Mouse (Mus musculus): ENCODE measurements around the gene B4galt1.
A peak's percentile ranks its signal among the peaks of the same experiment; 100 is the strongest.

The B4galt1 gene

DNA sequence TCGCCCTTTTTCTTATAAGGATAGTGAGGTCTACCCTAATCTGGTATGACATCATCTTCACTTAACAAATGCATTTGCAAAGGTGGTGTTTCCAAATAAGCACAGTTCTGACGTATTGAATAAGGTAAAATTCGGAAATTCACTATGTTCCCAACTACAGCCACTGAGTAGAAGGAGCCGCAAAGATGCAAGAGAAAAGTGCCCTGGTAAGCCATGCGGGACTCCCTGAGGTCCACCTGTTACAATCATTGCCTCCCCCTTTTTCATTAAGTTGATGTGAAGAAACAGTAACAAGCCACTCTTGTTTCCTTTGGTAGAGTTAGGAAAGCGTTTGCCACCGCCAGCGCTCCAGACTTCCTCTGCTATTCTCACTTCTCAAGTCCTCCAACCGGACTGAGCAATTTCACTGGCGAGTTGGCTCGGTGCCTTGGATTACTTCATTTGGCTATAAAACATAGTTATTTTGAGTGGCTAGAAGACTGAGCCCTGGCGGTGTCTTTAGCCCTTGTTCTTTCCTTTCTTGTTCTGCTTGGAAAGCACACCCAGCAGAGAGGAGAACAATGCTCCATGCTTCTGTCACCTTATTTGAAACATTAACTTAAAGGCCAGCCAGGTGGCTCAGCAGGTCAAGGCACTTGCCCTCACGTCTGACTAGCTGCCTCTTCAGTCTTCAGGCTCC lies 14.9 kb upstream of the B4galt1 start:
- DNase-seq = no peak

DNA sequence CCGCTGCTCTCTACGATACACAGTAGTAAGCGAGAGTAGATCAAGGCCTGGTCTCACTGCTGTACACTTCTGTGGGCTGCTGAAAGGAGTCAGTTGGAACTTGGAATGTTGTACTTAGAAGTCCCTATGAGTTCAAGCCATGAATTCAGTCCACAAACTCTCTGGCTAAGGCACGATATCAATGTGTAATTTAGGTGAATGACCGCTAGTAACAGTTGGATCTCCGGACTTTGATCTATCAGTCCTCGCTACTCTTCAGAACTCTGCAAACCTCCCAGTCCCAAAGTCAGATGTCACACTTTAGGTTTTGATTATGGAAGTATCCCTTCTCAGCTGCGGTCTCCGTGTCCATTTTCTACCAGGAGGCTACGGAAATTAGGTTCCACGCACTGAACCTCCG lies 10.6 kb upstream of the B4galt1 start:
- DNase-seq = no peak

DNA sequence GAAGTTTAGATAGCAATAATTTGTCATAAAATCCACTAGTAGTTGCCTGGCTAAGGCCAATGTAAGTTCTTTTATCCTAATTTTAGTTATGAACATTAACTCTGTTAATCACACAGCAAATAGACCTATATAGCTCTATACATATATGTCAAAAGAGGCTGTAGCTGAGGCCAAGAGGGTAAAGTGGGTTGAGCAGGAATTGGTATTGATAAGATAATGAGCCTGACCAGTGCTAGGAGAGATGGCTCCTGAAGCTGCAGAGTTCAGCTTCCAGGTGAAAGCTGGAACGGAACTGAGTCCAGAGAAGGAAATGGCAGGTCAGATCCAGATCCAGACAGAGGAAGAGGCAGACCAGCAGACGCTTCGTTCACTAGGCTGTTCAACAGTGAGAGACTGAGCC lies 9.5 kb upstream of the B4galt1 start:
- no peak for DNase-seq

DNA sequence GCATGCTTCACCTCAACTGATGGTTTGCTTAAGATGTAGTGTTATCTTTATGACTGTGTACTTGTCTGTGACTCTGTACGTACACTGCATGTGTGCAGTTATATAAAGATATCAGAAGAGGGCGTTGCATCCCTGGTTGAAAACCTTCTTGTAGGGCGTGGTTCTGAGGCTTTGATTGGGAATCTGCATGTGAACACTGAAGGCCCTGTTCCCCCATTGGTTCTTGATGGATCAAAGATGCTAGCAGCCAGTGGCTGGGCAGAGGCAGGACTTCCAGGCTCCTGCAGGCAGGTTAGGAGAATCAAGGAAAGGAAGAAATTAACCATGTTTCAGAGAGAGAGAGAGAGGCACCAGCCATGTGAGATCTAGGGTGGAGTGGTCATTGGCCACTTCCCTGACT lies 7.3 kb upstream of the B4galt1 start:
- no peak for DNase-seq

DNA sequence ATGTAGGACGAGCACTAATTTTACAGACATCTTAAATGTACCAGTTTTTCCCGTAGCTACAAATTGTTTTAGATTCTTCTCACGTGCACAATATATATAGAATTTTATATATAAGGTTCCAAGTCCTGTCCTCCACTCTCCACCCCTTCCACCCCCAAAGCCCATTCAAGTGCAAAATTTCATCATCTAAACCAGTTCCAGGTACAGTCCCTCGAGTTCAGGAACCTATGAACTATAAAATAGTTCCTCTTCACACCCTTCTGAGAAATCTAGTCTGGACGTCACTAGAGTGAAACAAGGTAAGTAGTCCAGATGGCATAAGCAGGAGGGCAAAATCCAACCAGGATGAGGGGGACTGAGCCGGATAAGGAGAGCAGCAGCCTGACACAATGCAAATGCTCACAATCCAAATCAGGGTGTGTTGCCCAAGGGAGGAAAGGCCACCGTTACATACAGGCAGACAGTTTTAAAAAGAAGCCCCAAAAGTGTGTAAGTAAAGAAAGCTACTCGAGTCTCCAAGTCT lies 4.1 kb upstream of the B4galt1 start:
- no peak for DNase-seq

DNA sequence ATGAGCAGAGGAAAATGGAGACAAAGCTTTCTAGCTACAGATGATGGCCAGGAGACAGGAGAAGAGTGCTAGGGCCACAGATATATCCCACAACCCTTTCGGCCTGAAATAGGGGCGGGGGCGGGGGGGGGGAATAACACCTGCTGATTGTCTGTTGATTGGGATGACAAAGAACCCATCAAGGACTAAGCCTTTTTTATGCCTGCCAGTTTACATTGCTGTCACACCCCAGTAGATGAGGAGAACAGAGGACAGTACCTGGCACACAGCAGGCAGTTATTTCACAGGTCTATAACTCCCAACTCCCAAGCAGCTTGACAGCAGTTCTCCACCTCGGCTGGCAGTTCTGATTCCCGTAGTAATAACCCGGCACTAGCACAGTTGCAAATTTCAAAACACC lies 2.8 kb upstream of the B4galt1 start:
- DNase-seq = no peak

DNA sequence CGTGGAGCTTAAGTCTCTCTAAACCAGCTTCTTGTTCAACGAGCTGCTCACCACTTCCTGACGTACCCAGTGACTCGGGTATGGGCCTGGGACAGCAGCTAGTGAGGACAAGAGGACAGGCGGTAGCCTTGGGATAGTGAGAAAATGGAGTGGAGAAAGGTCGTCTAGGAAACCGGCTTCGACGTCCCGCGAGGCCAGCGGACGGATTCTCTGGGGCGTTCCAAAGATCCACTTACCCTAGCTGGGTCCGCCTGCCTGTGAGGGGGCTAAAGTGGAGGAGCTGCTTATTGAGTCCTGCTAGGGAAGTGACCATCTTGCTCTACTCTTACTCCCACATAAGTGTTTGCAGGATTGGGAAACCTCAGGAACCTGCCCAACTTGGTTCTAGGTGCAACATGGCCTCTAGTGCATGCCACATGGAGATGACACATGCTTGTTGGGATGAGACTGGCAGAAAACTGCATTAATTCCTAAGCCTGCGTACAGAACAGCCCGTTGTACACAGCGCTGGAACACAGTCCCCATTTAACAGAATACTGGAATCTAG lies 655 bp upstream of the B4galt1 start:
- no peak for DNase-seq

DNA sequence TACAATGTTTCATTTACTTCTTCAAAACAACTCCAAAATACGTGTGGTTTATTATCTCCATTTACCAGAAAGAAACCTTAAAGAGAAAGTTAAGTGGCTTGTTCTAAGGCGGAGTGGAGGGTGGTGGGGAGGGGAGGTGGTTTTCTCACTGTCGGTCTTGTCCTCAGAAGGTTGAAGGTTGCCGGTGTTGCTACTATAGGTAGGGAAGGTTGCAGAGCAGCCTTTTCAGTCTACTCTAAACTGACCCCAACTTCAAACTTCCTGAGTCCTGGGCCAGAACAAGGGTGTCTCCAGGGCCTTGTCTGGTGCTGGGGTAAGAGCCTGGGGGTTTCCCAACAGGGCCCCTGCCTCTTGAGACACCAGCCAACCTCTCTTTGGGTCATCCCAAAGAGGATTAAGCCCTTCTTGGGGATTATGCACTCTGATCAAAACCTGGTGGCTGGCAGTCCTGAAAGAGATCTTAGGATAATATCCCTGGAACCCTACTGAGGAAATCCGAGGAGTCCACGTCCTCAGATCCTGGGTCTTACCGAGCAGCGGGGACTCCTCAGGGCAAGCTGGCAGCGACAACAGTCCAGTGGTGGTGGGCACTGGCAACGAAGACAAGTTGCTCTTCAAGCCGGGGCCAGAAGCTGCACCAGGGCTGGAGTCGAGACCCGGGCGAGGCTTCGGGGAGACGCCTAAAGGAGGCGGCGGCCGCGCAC lies 792 bp downstream of the B4galt1 start:
- peak; percentile 46 for DNase-seq

DNA sequence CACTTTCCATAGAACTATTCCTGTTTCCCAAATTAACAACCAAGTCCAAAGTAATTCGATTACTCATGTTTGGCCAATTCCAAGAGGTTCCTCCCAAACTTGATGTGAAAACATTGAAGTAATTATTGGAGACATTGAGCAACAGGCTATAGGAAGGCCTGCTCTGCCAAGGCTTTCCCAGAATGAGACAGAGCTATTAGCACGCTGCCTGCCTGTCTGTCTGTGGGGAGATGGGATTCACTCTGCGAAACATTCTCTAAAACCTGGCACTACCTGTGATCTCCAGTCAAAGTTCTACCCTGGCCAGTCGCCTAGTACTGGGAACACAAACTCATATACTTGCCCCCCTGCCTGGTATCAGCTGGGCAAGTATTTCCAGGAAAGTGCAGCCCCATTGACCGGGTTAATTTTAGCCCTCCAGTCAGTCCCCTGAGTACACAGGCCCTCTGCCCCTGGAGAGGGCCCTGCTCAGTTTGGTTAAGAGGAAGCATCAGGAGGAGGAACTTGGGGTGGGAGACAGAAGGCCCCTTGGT lies 1.5 kb downstream of the B4galt1 start:
- no peak for DNase-seq

DNA sequence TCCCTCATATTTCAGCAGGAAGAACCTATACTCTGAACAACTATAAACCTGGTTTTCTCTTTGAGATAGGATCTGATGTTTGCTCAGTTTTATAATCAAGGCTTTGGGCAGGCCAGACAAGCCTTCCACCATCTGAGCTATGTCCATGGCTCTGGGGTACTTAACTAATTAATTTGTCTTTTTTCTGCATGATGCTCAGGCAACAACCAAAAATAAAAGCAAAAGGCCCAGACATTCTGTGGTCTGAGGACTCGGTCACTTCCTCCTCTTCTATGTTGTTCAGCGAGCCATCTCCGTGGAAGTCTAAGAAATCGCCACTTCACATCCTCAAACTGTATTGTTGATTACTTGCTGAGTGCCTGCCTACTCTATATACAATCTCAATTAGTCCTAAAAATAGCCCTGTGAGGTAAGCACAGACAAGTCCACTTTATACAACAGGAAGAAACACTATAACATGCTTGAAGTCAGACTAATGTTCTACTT lies 2.0 kb downstream of the B4galt1 start:
- DNase-seq = no peak

DNA sequence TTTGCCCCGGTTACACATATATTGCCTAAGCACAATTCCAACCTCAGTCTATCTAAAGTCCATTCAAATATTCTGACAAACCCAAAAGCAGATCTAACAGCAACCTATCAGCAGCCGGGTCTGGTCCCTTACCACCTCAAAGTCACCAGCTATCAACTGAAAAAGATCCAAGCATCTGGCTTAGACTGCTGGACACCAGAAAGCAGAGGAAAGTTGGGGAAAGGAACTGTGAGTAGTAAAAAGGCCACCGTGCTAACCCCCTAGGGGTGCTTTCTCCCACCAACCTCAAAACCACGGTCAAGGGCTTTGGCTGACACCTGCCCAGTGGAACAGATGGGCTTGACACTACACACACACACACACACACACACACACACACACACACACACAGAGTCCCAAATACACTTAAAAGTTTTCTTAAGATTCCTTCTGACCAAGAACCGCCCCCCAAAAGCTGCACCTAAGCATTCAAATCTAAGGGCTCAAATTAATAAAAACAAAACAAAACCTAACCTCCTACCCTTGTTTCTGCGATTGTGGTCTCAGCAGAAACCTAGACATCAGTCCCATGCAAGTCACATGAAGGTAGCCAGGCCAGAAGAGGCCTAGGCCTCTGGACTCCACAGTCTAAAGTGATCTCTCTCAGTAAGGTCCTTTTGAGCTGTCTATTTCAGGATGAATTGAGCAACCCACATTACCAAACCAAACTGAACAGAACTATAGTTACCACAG lies 2.6 kb downstream of the B4galt1 start:
- no peak for DNase-seq

DNA sequence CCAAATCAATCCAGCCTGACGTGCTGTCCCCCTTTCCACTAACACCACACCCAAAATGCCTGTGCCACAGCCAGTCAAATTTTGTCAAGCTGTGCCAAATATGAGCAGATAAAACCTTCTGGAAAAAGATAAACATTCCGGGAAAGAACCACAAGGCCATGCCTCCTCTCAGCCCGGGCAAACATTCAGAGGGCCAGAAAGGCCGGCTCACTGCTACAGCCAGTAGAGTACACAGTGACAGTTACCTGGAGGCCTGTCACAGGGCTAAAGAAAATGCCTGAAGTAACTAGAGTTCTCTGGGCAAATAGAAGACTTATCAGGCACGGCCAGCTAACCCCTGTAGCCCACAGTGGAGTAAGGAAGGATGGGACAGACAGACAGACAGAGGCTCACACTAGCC lies 3.2 kb downstream of the B4galt1 start:
- DNase-seq = no peak

DNA sequence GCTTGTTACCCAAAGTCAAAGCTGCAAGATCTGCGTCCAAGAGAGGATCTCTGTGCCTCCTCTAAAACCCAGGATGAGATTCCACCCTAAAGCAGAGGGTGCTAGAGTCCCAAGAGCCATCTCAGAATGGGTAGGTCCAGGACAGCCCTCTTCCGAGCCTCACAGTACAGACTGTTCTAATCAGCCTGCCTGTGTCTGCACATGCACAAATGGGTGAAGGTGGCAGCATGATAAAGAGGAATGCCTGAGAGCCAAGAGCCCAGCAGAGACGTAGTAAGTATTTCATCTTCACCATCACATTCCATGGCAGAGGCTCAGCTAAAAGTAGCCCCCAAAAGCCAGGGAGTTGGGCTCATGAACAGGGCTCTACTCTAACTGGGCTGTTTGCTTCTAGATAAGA lies 4.3 kb downstream of the B4galt1 start:
- no peak for DNase-seq

DNA sequence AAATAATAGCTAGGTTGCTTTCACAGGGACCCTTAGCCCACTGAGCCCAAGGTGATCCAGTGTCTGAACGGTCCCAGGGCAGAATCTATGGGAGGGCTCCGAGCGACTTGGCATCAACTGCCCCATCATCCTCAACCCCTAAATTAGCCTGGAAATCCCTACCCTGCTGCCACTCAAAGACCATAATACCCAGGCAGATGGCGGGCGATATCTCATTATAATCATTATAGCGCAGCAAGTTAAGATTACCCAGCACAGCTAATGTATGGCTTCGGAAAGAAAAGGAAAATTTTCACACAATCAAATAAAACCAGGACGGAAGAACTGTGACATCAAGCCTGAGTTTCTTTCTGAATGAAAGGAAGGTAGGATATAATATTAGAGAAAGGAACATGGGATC lies 5.6 kb downstream of the B4galt1 start:
- no peak for DNase-seq

DNA sequence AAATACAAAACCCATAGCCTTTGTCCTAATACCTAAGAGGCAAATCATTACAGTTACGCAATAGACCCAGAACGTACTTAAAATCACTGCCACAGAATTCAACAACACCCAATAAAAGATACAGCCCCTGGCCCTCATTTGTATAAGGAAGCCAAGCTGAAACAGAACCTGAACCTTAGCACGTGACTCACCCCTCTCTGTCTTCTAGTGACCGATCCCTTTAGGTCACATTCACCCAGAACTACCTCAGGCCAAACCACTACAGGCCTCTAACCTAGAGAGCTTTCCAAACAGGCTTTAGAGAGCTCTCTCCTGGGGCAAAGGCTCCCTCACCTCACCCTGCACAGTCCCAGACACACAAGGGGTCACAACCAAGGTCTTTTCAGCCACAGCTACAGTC lies 6.6 kb downstream of the B4galt1 start:
- no peak for DNase-seq

DNA sequence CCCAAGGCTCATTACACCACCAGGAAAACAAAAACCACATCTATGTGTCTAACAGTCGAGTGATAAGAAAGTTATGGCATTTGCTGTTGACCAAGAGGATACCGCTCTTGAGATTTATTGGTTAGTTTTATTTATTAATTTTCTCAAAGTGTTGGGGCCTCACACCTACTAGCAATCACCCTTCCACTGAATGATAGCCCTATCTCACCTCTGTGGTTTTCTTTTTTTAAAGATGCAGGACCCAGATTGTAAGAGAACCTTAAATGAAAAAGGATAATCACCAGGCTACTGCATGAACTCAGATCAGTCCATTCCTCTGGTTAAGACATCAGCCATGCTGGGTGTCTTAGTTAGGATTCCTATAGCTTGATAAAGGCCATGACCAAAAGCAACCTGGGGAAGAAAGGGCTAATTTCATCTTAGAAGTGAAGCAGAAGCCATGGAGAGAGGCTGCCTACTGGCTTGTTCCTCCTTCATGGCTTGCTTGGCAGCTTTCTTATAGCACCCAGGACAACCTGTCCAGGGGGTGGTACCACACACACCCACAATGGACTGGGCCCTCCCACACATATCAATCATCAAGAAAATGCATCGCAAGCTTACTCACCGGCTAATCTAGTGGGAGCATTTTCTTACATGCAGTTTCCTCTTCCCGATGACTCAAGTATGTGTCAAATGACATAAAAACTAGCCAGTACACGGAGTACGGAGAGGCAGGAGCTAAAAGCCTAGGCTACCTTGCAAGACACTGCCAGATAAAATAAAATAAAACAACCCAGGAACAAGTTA lies 7.5 kb downstream of the B4galt1 start:
- no peak for DNase-seq

DNA sequence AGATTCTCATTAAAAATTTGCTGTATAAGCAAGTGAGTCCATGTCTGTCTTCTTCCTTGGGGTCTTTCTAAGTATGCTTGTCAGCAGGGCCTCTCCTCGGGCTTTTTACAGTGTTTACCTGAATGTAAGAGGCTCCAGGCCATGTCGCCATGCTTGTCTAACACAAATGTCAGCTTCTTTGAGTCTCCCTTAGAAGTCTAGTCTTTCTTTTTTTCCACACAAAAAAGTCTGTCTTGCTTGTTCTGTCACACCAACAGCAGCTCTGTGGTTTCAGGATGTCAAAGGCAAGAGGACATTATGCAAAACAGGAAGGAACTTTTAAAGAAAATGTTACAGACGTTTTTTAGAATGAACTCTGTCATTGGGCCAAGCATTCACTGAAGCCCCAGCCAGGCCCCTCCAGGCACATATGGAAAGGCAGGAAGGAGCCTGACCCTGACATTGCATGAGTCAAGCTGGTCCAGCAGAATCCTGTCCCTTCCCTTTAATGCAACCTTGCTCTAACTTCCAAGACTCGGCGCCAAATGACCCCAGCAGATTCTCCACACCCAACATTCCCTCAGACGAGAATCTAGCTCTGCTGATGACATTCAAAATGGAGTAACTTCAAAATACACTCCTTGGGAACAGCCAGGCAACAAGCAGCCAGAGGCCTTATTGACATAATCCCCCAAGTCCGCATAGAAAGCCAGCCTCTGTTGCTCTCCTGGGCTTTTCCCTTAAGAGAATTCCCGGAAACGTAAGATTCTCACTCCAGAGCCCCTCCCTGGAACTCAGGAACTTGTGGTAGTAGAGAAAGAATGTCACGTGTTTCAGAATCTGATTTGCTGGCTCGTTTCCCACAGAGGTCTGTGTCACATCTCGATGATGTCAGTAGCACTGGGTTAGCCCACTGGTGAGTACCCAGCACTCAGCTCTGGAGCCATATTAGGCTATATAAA lies 8.7 kb downstream of the B4galt1 start:
- DNase-seq = no peak

DNA sequence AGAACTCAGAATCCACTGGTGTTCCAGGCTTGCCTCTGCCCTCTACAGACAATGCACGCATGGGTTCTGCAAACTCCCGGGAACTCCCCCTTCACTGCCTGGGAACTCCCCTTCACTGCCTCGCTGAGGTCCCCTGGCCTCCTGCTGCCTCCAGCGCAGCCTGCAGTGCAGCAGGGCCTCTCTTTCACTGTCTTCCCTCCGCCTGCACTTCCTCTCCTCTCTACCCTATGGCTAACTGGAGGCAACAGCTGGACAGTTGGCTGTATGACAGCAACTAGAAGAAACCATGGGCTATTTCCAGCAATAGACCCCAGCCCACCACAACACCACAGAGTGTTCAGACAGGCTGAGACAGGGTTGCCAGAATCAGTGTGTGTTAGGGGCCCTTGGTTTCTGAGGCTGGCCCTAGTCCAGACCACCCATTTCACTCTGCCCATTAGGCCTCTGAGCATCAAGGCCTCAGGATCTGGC lies 9.5 kb downstream of the B4galt1 start:
- DNase-seq = peak; percentile 68

DNA sequence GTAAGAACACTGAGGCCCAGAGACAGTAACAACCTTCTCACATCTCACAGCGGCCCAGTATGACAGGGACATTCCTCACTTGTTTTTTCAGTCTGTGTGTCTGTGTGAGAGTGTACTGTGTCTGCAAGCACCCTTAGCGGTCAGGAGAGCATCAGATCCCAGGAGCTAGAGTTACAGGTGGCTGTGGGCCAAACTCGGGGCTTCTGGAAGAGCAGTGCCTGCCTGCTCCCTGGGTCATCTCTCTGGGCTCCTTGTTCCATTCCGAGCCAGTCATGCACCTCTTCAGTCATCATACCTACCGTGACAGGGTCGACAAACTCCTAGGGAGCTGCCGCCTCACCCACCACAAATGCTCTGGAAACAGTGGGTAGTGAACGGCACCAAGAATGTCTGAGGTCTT lies 10.1 kb downstream of the B4galt1 start:
- DNase-seq = no peak

DNA sequence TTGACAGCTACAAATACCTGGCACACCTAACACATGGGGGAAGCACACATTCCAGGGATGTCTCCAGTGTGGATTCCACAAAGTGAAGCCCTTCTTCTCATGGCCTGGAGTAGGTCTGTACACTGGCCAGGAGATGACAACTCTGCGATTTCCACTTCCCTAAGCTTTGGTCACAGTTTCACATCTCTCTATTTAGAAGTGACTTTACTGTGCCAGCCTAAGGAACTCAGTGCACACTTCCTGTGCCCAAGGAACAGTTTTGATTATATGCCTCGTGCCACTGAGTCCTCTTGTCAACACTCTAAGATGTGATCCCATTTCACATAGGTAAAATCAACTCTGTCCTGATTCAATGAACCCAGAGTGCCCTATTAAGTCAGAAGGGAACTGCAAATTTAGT lies 13.4 kb downstream of the B4galt1 start:
- peak; percentile 13 for DNase-seq

DNA sequence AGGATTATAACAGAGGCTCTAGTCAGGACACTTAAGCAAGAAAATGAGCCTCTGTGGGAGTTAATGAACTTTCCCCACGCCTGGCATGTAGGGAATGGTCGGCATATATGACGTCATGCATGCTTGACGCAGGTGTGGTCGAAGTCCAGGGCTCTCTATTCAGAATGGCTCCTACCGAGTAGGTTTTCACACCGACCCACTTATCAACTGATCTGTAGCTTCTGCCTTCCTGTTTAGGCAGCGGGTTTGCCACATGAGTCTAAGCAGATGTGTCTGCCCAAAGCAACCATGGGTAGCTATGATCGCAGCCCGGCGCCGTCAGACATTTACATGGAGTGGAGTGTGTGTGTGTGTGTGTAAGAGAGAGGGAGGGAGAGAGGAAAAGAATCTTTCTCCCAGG lies 14.6 kb downstream of the B4galt1 start:
- peak; percentile 78 for DNase-seq

All from thymus, postnatal 14 days (tissue).